Mouse (Mus musculus) bone marrow macrophage, adult 2 months (primary cell): Measurements from ENCODE around the gene Gper1.

Experiments used
- CTCF ChIP-seq: IDR thresholded peaks from 2 replicates; pipeline ENCODE4 v1.5.1; 2012; ENCODE audit warnings: low read depth, mild to moderate bottlenecking, low read length, moderate library complexity
- POLR2A ChIP-seq: IDR thresholded peaks from 2 replicates; pipeline ENCODE4 v1.6.1; 2012; ENCODE audit warnings: mild to moderate bottlenecking, low read depth, low read length, borderline replicate concordance

DNA sequence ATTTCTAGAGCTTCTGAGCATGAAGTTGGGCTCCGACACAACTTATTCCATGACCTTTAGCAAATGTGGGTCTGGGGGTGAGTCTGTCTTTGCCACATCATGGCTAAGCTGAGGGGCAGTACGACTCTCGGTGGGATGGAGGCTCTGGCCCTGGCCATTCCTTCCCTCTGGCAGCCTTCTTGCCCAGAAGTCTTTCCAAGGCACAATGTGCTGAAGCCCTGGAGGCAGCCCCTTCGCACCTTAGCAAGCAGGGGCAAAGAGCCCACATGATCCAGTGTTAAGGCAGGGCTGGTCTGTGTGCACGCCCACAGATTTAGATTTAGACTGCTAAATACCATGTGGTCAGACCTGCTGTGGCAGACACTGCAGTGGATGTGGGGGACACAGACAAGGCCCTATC, 24.2 kb upstream of the Gper1 start:
- TF ChIP-seq CTCF (no peak), POLR2A (no peak)
